Mouse (Mus musculus): ENCODE results near the gene Gm6657.

Gene Gm6657

GRCm38 (mm10) chr12:78193942-78194341 lies at the start of gene Gm6657:
Gene Gm6657, plus strand, starts transcription at chr12:78194242.
- no peak for DNase-seq (ENCODE audit: low spot score)

GRCm38 (mm10) chr12:78153308-78154002 lies 40.6 kb upstream of the Gm6657 start:
- peak; percentile 6 for DNase-seq (ENCODE audit: low spot score)

GRCm38 (mm10) chr12:78170178-78170577 lies 23.9 kb upstream of the Gm6657 start:
- no peak for DNase-seq (ENCODE audit: low spot score)

GRCm38 (mm10) chr12:78173945-78174344 lies 20.1 kb upstream of the Gm6657 start:
- DNase-seq (ENCODE audit: low spot score): no peak

GRCm38 (mm10) chr12:78174671-78175070 lies 19.4 kb upstream of the Gm6657 start:
- DNase-seq (ENCODE audit: low spot score): no peak

- DNase-seq (ENCODE audit: low spot score): no peak
Measured at GRCm38 (mm10) chr12:78181452-78181851, 12.6 kb upstream of the Gm6657 start.

GRCm38 (mm10) chr12:78195368-78195767 lies 1.3 kb downstream of the Gm6657 start:
- no peak for DNase-seq (ENCODE audit: low spot score)

GRCm38 (mm10) chr12:78203646-78204045 lies 9.6 kb downstream of the Gm6657 start:
- DNase-seq (ENCODE audit: low spot score): no peak

- peak; percentile 55 for DNase-seq (ENCODE audit: low spot score)
Measured at GRCm38 (mm10) chr12:78205915-78206570, 12.0 kb downstream of the Gm6657 start.

- DNase-seq (ENCODE audit: low spot score): no peak
Measured at GRCm38 (mm10) chr12:78206571-78206960, 12.5 kb downstream of the Gm6657 start.

- DNase-seq (ENCODE audit: low spot score): no peak
Measured at GRCm38 (mm10) chr12:78209856-78210255, 15.8 kb downstream of the Gm6657 start.

- no peak for DNase-seq (ENCODE audit: low spot score)
Measured at GRCm38 (mm10) chr12:78215490-78215889, 21.4 kb downstream of the Gm6657 start.

GRCm38 (mm10) chr12:78219191-78219825 lies 25.3 kb downstream of the Gm6657 start:
- no peak for DNase-seq (ENCODE audit: low spot score)

- DNase-seq (ENCODE audit: low spot score): peak; percentile 91
Measured at GRCm38 (mm10) chr12:78225707-78226518, 31.9 kb downstream of the Gm6657 start, which contains the start of gene Gphn. Gene Gphn, plus strand, starts transcription at chr12:78226379.

- DNase-seq (ENCODE audit: low spot score): peak; percentile 85
Measured at GRCm38 (mm10) chr12:78226519-78226875, 32.5 kb downstream of the Gm6657 start.

GRCm38 (mm10) chr12:78227021-78227932 lies 33.2 kb downstream of the Gm6657 start:
- DNase-seq (ENCODE audit: low spot score): peak; percentile 43

- DNase-seq (ENCODE audit: low spot score): no peak
Measured at GRCm38 (mm10) chr12:78228139-78228538, 34.1 kb downstream of the Gm6657 start.

- DNase-seq (ENCODE audit: low spot score): no peak
Measured at GRCm38 (mm10) chr12:78232560-78232959, 38.5 kb downstream of the Gm6657 start.

GRCm38 (mm10) chr12:78248366-78248765 lies 54.3 kb downstream of the Gm6657 start:
- DNase-seq (ENCODE audit: low spot score): no peak

- peak; percentile 40 for DNase-seq (ENCODE audit: low spot score)
Measured at GRCm38 (mm10) chr12:78249151-78249550, 55.1 kb downstream of the Gm6657 start.

Measured in layer of hippocampus, adult 11-12 months (tissue).